Mouse (Mus musculus) cerebellum, adult 18-20 months (tissue): ENCODE results near the gene Clasp2.
"Not testable (repeated sequence)": the region's sequence is repeated elsewhere in the genome, so short reads cannot be mapped to it uniquely, and the experiment has no call there.

Experiments
- DNase-seq, 2 experiments: peaks; one replicate each; pipeline ENCODE4 v3.0.0; 2021

Clasp2 gene

GRCm38 (mm10) chr9:113758472-113758871 is 17.2 kb downstream of the Clasp2 start:
- DNase-seq, result no peak

- DNase-seq, result no peak
These were observed 18.4 kb downstream of the Clasp2 start for GRCm38 (mm10) chr9:113759684-113760083.

- DNase-seq, result no peak
These were observed 21.1 kb downstream of the Clasp2 start for GRCm38 (mm10) chr9:113762389-113762788.

- no peak for DNase-seq
These were observed 21.9 kb downstream of the Clasp2 start for GRCm38 (mm10) chr9:113763123-113763522.

GRCm38 (mm10) chr9:113770640-113771039 is 29.4 kb downstream of the Clasp2 start:
- DNase-seq, result no peak

- no peak for DNase-seq
These were observed 39.6 kb downstream of the Clasp2 start for GRCm38 (mm10) chr9:113780863-113781262.

- no peak for DNase-seq
These were observed 41.2 kb downstream of the Clasp2 start for GRCm38 (mm10) chr9:113782362-113783005.

GRCm38 (mm10) chr9:113783674-113784073 is 42.4 kb downstream of the Clasp2 start:
- no peak for DNase-seq

- DNase-seq, result not testable (repeated sequence)
These were observed 48.0 kb downstream of the Clasp2 start for GRCm38 (mm10) chr9:113789283-113789682.

GRCm38 (mm10) chr9:113792651-113793512 is 51.6 kb downstream of the Clasp2 start:
- peak; percentile 78 to 84 for DNase-seq

- no peak for DNase-seq
These were observed 52.2 kb downstream of the Clasp2 start for GRCm38 (mm10) chr9:113793513-113793905.

- no peak for DNase-seq
These were observed 52.7 kb downstream of the Clasp2 start for GRCm38 (mm10) chr9:113793966-113794365.

GRCm38 (mm10) chr9:113797206-113797605 is 55.9 kb downstream of the Clasp2 start:
- no peak for DNase-seq

- DNase-seq, result no peak
These were observed 59.4 kb downstream of the Clasp2 start for GRCm38 (mm10) chr9:113800671-113801070.

GRCm38 (mm10) chr9:113802734-113803133 is 61.5 kb downstream of the Clasp2 start:
- DNase-seq, result no peak

GRCm38 (mm10) chr9:113803751-113804150 is 62.5 kb downstream of the Clasp2 start:
- DNase-seq, result no peak

- DNase-seq, result no peak
These were observed 64.1 kb downstream of the Clasp2 start for GRCm38 (mm10) chr9:113805359-113805758.

- DNase-seq, result no peak
These were observed 70.1 kb downstream of the Clasp2 start for GRCm38 (mm10) chr9:113811327-113811726.

- DNase-seq, result peak; percentile 70 to 80
These were observed 70.8 kb downstream of the Clasp2 start for GRCm38 (mm10) chr9:113811957-113812670.

GRCm38 (mm10) chr9:113812671-113813001 is 71.4 kb downstream of the Clasp2 start:
- no peak for DNase-seq

GRCm38 (mm10) chr9:113813086-113813485 is 71.8 kb downstream of the Clasp2 start:
- peak; percentile 31 to 34 for DNase-seq

- no peak for DNase-seq
These were observed 74.6 kb downstream of the Clasp2 start for GRCm38 (mm10) chr9:113815836-113816235.

- no peak for DNase-seq
These were observed 80.9 kb downstream of the Clasp2 start for GRCm38 (mm10) chr9:113822150-113822549.

- DNase-seq, result no peak
These were observed 87.4 kb downstream of the Clasp2 start for GRCm38 (mm10) chr9:113828719-113829118.
